Mouse (Mus musculus) testis, adult 2 months (tissue): ENCODE measurements around the gene Fosl1. TPM values are rescaled to one million over a fixed set of nuclear protein-coding genes. Genes with fewer than 3 reads are reported as not detected.

Experiments used
- H3K27ac ChIP-seq: fragments of 200-500 bp; 2 replicates; pipeline ENCODE4 v1.5.1; 2012; ENCODE audit warnings: low read depth, low read length; ENCODE audit not compliant: control insufficient read depth, insufficient read depth
- H3K27me3 ChIP-seq: fragments of 200-500 bp; 2 replicates; pipeline ENCODE4 v1.6.1; 2012; ENCODE audit warnings: mild to moderate bottlenecking, low read length, moderate library complexity; ENCODE audit not compliant: control insufficient read depth, insufficient read depth
- H3K36me3 ChIP-seq: fragments of 200-500 bp; 2 replicates; pipeline ENCODE4 v1.6.1; 2012; ENCODE audit warnings: mild to moderate bottlenecking, low read length; ENCODE audit not compliant: control insufficient read depth, insufficient read depth
- H3K4me1 ChIP-seq: fragments of 200-500 bp; 2 replicates; pipeline ENCODE4 v1.6.1; 2012; ENCODE audit warnings: low read length; ENCODE audit not compliant: control insufficient read depth, insufficient read depth
- H3K4me3 ChIP-seq: fragments of 200-500 bp; 2 replicates; pipeline ENCODE4 v1.5.1; 2012; ENCODE audit warnings: low read depth, mild to moderate bottlenecking, low read length, moderate library complexity, mixed read lengths; ENCODE audit not compliant: control insufficient read depth
- CTCF ChIP-seq: fragments of 200-500 bp; IDR thresholded peaks from 2 replicates; pipeline ENCODE4 v1.5.1; 2012; ENCODE audit warnings: low read depth, mild to moderate bottlenecking, inconsistent platforms, low read length, moderate library complexity; ENCODE audit not compliant: control insufficient read depth, insufficient read depth, insufficient replicate concordance
- POLR2A ChIP-seq: fragments of 200-500 bp; IDR thresholded peaks from 2 replicates; pipeline ENCODE4 v1.6.1; 2012; ENCODE audit warnings: low read depth, mild to moderate bottlenecking, inconsistent platforms, low read length, moderate library complexity; ENCODE audit not compliant: control insufficient read depth
- polyA plus RNA-seq: library from polyadenylated mRNA; depleted of rRNA; stranded (reverse); fragments of >200 nt; gene quantifications from 2 replicates; pipeline ENCODE4 v1.2.3, GENCODE M21; 2012

The Fosl1 gene
- polyA plus RNA-seq, 1 experiment: 3.2 TPM

- H3K4me3 ChIP-seq: no peak overlapping the region
- peaks cover 6% of the 10 kb centered on the region for H3K4me1 ChIP-seq
- H3K27me3 ChIP-seq: no peaks in the 10 kb centered on the region
- no peaks in the 10 kb centered on the region for H3K36me3 ChIP-seq
- no peak for TF ChIP-seq CTCF
- TF ChIP-seq POLR2A: no peak
- H3K27ac ChIP-seq: 0 out of 2 replicates have a peak overlapping the region, but pooled peaks have one; percentile 26
These were observed 14.1 kb upstream of the Fosl1 start for GRCm38 (mm10) chr19:5432992-5433852.

GRCm38 (mm10) chr19:5433951-5434350, 13.4 kb upstream of the Fosl1 start:
- H3K27ac ChIP-seq: no peak overlapping the region
- H3K4me3 ChIP-seq: no peak overlapping the region

GRCm38 (mm10) chr19:5444371-5444908, 2.9 kb upstream of the Fosl1 start:
- Histone ChIP-seq H3K4me1 (peaks cover 20% of the 10 kb centered on the region), H3K36me3 (no peaks in the 10 kb centered on the region), H3K4me3 (no peak overlapping the region), H3K27me3 (no peaks in the 10 kb centered on the region), H3K27ac (no peak overlapping the region)
- TF ChIP-seq CTCF: no peak

More at GRCm38 (mm10) chr19:5433951-5434350, 13.4 kb upstream of the Fosl1 start:
- no peak for TF ChIP-seq POLR2A
- TF ChIP-seq CTCF: no peak
- H3K36me3 ChIP-seq: no peaks in the 10 kb centered on the region
- H3K27me3 ChIP-seq: no peaks in the 10 kb centered on the region
- H3K4me1 ChIP-seq: peaks cover 6% of the 10 kb centered on the region

DNA sequence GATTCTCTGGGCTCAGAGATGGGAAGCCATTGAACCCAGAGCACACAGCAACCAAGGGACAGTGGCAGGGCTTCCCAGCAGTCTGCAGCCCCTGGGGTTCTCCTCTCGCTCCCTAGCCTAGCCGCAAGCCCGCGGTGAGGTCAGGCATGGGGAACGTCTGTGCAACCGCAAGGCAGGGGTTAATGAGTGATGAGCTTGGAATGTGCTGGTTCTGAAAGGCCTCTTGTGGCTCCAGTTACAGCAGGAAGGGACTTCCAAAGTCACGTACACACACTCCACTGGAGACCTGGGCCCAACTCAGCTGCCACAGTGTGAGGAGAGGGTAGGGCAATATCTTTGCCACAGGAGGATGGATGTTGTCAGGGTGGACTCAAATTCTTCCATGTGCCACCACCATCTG, 2.4 kb upstream of the Fosl1 start:
- TF ChIP-seq POLR2A (no peak), CTCF (no peak)
- no peaks in the 10 kb centered on the region for H3K27me3 ChIP-seq
- H3K36me3 ChIP-seq: no peaks in the 10 kb centered on the region

GRCm38 (mm10) chr19:5445747-5446146, 1.6 kb upstream of the Fosl1 start:
- no peaks in the 10 kb centered on the region for H3K27me3 ChIP-seq
- no peak overlapping the region for H3K27ac ChIP-seq
- no peak overlapping the region for H3K4me3 ChIP-seq
- no peaks in the 10 kb centered on the region for H3K36me3 ChIP-seq
- peaks cover 20% of the 10 kb centered on the region for H3K4me1 ChIP-seq
- TF ChIP-seq POLR2A (no peak), CTCF (no peak)

More for the DNA sequence above, 2.4 kb upstream of the Fosl1 start:
- Histone ChIP-seq H3K4me1 (peaks cover 20% of the 10 kb centered on the region), H3K4me3 (no peak overlapping the region), H3K27ac (no peak overlapping the region)

DNA sequence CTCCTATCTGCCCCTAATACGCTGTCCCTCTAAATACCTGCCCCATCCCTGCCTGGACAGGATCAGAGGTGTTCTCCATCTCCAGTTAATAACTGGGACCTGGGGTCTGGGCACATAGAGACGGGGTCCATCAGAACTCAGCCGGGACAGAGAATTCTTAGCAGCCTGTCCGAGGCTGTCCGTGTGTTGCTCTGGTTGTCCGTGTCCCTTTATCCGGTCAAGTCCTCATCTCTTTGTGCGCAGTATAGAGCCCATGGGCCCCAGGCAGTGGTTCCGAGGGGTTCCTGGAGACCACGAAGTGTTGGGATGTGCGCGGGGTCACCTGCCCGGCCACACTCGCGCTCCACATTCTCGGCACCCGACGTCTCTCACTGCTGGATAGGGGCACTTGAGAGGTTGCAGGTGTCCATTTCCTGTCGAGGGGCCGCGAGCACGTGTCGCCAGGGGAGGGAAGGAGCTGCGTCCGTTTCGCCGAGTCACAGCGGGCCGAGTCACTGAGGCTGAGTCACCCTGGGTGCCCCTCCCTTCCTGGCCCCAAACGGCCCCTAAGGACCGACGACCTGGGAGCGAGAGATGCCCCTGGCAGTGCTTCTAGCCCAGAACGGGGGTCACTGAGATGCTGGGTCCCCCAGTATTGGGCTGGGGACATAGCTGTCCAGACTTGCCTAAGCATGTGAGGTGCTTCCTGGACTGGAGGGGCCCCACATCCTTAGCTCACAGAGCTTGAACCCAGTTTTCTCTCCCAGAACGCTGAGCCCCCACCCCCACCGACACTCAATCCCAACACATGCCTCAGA, 1.2 kb downstream of the Fosl1 start:
- Histone ChIP-seq H3K27me3 (no peaks in the 10 kb centered on the region), H3K36me3 (no peaks in the 10 kb centered on the region), H3K27ac (no peak overlapping the region), H3K4me3 (peak overlapping the region; percentile 83), H3K4me1 (peaks cover 20% of the 10 kb centered on the region)
- TF ChIP-seq POLR2A (no peak), CTCF (no peak)

DNA sequence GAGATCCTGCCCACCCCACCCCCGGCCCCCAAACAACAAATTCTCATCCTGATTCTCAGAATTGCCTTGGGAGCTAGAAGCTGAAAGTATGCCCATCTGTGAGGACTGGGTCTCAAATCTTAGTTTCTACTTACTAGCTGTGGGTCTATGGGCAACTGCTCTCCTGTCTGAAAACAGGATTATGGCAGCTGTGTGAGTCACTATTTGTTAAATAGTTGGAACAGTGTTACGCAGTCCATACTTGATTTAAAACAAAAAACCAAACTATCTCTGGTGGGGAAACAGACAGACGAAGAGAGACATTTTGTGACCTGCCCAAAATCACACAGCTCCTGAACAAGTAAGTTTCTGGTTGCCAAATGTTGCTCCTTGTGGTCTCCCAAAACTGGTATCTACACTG, 2.3 kb downstream of the Fosl1 start:
- no peak overlapping the region for H3K27ac ChIP-seq
- H3K4me3 ChIP-seq: no peak overlapping the region
- TF ChIP-seq CTCF (no peak), POLR2A (no peak)
- H3K4me1 ChIP-seq: peaks cover 20% of the 10 kb centered on the region
- H3K27me3 ChIP-seq: no peaks in the 10 kb centered on the region
- no peaks in the 10 kb centered on the region for H3K36me3 ChIP-seq
